Mouse (Mus musculus): ENCODE measurements at regions not wholly inside any gene's neighbourhood (a gene's known extent, or its start where the extent isn't known, plus 50 kb on each side); places are given as distances from the start of the nearest gene placed in this dataset.
A peak's percentile ranks its signal among the peaks of the same experiment; 100 is the strongest.

DNA sequence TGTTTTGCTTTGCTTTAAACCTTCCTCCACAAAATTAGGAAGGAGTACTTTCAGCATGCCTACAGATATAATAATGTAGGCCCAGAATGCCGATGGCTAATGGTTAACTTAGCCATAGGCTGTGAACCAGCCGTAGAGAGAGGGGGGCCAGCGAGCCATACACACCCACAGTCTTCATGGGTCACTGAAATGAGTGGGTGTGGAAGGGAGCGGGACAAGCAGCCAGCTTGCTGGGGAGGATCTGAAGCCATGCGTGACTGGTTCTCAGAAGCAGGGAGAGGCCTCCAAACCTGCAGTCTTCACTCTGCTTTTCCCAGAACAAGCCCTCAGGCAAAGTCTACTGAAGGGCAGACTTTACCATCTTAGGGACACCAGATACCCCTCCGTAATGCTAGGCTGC, 50.8 kb upstream of the Ptpn13 start:
- no peak for DNase-seq (ENCODE audit: low spot score in 2 of 2)

DNA sequence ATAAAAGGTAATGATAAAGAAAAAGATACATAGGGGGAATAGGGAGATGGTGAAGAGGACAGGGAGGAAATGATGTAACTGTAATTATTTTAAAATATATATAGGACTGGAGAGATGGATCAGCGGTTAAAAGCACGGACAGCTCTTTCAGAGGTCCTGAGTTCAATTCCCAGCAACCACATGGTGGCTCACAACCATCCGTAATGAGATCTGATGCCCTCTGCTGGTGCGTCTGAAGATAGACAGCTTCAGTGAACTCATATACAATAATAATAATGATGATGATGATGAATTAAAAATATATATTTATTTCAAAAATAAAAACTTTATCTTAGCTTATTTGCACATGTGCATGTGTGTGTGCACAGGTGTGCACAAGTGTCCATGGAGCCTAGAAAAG, 51.9 kb upstream of the Ptpn13 start:
- no peak for DNase-seq (ENCODE audit: low spot score in 2 of 2)

DNA sequence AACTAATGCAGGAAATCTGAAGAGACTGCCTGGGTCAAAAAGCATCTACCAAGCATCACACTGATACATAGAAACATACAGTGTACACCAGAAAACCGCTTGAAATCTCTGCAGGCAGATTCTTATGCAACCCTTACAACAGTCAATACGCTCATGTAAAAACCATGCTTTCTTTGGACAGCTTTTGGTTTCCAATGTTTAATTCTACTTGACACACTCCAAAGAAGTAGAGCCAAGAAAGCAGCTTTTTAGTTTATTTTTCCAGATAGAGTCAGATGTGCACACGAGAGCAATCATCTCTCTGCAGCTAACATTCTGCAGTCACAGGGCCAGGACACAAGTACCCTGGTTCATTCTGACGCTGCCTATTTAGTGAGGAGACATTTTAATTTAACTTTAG, 54.5 kb upstream of the Ptpn13 start:
- DNase-seq (ENCODE audit: low spot score in 2 of 2) = no peak

DNA sequence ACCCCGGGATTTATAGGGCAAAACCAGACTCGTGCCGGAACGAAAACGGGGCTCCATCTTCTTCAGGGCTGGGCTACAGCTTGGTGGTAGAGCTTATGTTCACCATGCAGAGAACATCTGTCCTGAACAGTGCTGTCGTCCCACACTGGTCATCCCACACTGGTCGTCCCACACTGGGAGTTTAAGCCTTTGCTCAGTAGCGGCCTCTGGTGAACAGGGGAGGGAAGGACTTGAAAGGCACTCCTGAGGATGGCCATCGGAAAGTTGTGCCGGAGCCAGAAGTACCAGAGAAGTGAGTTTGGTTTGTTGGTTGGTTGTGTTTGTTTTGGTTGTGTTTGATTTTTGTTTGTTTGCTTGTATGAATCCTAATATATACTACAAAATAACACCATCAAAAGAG, 56.0 kb upstream of the Ptpn13 start:
- no peak for DNase-seq (ENCODE audit: low spot score in 2 of 2)

DNA sequence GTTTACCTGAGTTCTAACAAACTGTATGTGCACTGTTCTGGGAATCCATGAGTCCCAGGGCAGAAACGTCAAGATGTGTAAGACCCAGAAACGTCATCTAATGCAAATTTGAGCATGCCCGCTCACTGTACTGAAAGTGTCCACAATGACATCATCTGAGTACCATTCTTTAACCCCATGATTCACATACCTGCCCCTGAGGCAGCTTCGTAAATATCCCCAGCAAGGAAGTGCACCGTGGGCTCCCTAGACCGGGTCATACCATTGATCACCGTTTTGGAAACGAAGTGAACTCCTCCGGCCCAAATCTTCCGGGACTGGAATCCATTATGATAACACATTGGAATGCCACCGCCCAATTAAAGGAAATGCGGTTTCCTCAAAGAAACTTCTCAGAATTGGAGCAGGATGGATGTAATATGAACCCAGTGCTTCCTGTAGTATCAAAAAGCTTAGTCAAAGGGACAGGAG, 57.8 kb upstream of the Ptpn13 start:
- no peak for DNase-seq (ENCODE audit: low spot score in 2 of 2)

DNA sequence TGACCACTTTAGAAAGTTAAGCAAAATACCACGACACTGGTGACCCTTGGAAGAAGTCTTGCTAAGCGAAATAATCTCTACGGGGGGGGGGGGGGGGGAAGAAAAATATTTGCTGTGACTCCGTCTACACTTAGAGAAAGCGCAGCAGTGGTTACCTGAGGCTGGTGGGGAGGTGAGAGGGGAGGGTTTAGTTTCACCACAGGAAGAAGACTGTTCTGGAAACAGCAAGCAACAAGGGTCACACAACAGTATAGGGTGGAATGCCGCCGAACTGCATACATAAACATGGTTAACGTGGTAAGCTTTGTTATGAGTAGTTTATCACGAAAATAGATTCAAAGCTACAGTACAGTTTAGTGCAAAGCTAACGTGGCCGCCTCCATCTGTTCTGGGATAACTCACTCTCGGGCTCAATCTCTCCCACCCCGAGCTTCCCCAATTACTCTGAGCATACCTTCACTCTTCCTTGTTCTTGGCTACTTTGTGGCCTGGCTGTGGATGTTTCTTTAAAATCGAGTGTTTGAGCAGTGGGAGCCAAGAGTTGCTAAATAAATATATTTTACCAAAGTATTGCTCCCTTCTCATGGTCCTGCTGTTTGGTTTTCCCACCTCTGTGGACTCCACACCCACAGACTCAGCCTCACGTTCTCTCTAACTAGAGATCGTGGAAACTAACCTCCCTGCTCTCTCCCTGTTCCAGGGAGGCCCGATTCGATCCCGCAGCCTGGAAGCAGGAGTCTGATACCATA, 59.1 kb upstream of the Ptpn13 start:
- DNase-seq (ENCODE audit: low spot score in 2 of 2) = no peak

DNA sequence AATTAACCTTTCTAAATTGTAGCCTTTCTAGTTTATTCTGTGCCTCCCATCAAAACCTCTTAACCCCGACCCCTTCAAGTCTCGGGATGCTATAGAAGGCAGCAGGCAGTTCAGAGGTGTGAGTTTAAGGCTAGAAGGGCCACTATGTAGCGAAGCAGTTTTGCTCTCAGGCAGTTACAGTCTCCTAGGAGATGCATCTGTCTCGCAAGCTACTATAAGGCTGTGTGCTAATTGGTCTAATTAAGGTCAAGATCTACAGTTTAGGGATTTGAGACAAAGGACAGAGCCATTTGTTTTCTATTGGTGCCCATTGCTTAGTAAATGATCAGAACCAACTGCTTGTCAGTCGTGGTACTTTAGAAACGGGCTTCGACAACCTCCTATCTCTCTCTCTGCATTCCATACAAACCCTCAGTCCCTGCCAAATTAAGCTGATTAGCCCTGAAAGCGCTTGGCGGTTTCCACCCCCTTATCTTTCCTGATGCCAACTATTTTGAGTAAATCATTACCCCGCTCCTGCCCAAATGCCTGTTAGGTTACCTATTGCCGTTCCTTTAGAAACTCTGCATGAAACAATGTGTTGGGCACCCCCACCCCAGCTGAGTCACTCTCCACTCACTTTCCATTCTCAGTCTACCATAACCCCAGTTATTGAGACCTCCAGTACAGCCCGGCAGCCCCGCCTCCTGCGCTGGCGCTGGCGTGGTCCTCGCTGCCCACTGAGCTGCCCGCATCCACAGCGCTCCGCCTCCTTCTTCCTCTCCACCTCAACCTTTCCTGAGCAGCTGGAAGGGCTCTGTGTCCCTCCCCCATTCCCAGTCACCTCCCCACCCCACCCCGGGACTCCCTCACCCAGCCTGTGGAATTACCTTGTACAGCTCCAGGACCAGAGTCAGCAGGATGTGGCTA, 59.9 kb upstream of the Ptpn13 start:
- no peak for DNase-seq (ENCODE audit: low spot score in 2 of 2)

DNA sequence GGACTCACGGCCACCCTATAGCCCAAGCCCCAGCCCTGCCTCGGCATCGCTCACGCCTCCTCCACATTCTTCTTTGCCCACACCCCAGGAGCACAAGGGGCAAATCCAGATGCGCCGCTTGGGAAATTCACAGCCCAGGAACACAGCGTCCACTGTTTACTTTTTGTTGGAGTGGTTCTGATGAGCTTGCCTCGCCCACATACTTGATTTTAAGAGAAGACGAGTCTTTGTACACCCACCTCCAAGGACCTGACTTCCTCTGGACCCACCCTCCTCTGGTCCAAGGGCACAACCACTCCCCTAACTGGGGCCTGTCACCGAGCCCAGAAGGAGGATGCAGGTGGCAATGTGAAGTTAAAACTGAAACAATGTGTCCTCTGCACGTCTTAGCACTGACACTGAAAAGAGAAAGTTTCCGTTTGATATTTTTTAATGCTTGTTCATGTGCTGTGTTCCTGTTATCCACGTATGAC, 64.2 kb upstream of the Ptpn13 start:
- no peak for DNase-seq (ENCODE audit: low spot score in 2 of 2)

DNA sequence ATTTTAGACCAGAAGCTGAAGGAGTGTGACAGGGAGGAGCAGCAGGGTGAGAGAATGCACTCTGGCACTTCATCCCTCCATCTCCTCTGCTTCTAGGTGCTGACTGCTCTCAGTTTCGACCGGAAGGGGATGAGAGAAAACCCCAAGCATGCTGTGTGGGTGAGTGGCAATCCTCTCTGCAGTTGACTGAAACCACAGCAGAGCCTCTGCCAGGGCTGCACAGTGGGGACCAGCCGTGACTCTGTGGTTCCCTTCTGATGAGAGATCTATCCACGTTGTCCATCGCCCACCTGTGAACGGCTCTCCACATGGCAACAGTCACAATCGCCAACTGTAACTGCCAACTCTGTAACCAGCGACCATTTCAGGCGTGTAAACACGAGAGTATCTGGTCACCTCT, 64.6 kb upstream of the Ptpn13 start:
- no peak for DNase-seq (ENCODE audit: low spot score in 2 of 2)

DNA sequence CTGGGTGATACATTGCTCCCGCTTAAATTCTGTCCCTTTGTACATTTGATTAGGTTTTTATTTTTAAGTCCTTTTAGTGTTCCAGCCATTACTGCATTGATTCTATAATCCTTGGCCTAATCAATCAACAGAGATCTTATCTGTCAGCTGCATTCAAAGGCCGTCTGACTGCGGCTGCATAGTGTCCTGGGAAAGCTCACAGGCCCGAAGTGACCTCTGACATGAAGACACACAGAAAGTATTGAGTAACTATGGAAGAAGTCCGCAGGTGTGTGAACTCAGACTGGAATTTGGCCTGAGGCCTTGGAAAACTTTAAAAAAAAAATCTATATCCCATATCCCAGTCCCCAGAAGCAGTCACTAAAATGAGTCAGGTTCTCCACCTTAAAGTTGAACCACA, 67.4 kb upstream of the Ptpn13 start:
- DNase-seq (ENCODE audit: low spot score in 2 of 2) = no peak

DNA sequence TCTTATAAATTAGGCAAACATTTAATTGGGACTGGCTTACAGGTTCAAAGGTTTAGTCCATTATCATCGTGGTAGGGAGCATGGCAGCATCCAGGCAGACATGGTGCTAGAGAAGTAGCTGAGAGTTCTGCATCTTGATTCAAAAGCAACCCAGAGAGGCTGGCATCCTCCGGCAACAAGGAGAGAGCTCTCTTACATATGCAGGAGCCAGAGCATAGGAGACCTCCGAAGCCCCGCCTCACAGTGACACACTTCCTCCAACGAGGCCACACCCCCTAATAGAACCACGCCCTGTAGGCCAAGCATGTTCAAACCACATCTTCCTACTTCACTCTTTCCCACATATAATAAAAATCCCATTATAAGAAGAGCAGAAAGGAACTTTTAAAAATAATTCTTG, 68.5 kb upstream of the Ptpn13 start:
- DNase-seq (ENCODE audit: low spot score in 2 of 2) = no peak

DNA sequence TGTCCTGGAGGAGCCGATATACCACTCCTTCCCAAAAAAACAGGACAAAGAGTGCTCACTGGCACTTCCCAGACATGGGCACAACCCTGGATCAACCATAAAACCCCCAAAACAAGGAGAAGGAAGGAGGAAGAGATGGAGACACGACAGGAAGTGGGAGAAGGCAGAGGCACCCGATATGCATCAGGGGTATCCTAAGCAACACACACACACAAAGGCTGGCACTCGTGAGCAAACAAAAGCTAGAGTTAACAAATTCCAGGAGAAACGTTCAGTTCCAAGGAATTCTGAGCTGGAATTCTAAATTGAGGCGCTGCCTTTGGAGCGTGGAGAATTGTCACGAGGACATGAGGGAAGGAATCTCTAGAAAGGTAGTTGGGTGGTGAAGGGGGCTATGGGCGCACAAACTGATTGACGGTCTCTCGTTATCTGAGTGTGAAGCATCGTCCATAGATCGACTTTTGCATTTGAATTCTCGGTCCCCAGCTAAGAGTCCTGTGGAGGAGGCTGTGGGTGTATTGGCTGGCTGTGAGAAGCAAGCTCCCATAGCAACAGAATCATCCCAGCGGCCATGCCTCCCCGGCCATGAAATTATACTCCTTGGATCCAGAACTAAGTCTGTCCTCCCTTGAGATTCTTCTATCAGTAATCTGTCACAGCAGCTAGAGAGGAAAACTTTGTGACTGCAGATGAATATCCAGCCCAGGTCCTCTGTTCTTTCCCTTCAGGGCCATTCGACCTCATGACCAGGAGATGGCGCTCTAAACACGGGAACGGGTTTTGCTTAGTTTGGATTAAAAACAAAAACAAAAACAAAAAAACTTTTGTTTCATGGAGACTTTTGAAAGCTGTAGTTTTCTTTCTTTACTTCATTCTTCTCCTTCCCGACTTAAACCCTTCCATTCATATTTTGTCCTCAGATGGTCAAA, 69.4 kb upstream of the Ptpn13 start:
- peak in 1 of 2 experiments; percentile 31 for DNase-seq (ENCODE audit: low spot score in 2 of 2)

DNA sequence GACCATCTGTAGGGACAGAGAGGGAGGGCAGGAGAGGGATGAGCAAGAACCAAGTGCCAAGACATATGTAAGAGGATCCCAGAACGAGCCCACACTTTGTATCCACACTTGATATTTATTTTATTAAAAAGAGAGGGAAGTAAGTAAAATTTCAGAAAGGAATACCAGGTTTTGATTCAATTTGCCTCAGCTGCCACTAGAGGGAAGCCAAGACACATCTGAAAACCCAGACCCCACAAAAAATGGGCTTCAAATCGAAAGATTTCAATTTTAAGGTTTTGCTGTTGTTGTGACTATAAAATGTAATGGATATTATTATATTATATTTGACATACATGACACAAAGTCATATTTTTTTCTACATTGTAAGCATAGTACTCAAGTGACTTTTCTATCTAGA, 81.1 kb upstream of the Ptpn13 start:
- DNase-seq (ENCODE audit: low spot score in 2 of 2) = no peak

DNA sequence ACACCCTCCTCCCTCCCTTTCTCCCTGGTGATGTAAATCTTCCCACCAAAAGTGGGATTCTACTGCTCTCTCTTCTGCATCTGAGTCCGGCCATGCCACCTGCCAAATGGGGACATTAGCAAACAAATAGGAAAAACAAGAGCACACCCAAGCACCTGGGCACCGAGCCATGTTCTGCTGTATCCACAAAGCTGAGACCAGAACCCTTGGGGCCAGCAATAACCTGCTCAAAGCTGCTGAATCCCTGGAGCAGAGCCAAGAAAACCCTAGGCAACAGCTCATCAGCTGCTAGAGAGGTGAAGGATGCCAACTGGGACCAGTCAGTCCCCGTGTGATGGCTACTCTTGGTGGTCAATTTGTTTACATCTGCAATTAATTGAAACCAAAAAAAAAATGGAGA, 83.5 kb upstream of the Ptpn13 start:
- DNase-seq (ENCODE audit: low spot score in 2 of 2) = no peak

DNA sequence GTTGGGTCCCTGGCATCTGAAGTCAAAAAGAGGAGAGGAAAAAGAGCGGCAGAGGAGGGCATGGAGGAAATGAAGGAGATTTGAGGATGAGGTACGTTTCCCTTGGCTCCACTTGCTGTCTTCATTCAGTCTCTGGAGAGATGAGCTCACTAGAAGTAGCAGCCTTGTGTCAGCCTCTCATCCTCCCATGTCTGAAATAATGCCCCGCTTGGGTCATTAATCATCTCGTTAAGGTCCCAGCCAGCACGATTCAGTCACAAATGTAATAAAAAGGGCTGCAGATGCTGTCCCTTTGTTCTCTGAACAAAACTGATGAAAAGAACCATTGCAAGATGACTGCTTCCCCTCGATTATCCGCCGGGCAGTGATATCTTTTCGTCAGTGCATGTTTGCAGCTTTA, 84.4 kb upstream of the Ptpn13 start:
- DNase-seq (ENCODE audit: low spot score in 2 of 2) = no peak

DNA sequence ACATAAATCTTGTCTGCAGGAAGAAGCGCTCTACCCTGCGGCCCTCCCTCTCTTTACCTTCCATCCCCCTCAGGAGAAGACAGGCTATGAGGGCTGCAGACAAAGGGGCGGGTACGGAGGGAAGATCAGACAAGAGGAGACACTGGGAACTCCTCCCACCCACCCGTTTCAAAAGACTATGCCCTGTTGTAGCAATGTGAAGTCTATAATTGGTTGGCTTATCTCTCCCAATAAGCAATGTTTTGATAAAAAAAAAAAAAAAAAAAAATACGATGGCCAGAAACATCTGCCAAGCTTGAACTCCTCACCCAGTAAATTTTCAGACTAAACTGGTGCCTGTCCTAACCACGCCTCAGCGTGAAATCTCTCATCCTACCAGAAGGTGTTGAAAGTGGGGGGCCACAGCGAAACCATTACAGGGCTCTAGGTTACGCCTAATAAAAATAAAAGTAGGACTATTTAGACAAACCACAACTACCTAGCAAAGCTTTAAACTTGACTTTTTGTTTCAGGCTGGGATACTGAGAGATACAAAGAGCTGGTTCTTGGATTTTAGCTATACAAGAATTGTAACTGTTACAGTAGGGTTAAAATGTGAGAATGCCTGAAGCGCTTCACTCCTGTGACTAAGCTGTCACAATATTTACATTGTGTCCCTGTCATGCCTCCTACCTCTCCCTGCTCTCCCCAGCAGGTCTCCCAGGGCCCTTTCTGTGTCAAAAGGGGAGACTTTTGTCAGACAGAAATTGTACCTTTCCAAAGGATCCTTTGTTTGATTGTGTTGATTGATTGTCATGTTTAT, 88.1 kb upstream of the Ptpn13 start:
- no peak for DNase-seq (ENCODE audit: low spot score in 2 of 2)

DNA sequence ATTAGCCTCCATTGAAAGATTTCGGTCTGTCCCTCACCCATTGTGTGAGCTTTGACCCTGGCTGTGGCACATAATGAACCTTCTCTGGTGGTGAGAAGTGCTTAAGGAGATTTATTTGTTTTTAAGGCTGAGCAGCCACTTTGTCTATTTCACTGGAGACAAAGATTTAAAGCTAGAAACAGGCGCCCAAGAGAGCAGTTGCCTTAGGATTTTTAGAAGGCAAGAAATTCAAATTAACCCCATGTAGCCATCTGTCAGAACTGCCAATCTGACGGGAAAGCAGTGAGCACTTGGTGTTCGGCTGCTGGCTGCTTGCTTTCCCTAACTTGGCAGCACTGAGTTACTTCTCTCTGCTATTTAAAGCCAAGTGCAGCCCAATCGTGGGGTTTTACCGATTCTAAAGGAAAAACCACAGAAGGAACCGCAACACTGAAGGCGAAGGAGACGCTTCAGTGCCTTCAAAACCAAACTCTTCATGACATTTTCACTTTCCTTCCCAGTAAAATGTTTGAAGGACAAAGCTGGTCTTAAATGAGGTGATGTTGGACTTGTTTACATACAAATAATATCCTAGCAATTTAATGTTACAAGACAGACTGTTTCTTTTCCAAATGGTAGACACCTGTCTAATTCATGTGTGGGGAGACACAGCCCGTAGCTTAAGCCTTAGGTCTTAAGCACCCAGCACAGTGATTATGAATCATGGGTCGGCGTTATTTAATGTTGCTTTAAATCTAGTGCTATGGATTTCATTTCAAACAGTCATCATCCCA, 88.9 kb upstream of the Ptpn13 start:
- DNase-seq (ENCODE audit: low spot score in 2 of 2) = no peak

DNA sequence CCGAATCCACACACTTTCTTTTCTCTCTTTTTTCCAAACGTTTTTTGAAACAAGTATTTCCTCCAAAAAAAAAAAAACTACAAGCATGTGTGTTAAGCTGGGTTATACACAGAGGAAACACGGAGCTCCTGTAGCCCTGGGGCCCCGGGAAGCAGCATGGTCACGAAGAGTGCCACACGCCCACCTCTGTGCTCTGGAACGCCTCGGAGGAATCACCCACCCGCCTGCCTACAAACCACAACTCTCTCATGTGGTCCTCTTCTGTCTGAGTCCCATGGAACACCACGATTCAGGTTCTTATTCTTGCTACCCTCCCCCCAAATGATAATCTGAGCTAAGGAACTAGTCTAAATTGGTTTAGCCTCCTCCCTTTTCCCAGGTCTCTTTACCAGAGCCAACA, 98.6 kb upstream of the Ptpn13 start:
- no peak for DNase-seq (ENCODE audit: low spot score in 2 of 2)

DNA sequence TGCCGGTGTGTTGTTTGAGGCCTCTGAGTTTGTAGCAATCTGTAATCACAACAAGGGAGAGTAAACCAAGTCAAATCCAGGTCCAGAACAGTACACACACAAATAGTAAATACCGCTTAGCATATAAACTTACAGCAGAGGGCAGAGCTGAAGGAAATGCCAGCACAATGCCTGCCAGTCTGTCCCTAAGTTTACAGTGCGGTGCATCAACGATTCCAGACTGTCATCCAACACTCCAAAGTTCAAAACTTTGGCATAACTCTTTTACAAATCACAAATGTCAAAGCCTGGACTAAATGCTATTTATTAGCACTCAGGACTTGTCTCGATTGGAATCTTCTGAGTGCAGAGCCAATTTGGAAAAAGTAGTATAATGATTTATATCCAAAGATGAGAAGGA, 104.7 kb upstream of the Ptpn13 start:
- no peak for DNase-seq (ENCODE audit: low spot score in 2 of 2)

DNA sequence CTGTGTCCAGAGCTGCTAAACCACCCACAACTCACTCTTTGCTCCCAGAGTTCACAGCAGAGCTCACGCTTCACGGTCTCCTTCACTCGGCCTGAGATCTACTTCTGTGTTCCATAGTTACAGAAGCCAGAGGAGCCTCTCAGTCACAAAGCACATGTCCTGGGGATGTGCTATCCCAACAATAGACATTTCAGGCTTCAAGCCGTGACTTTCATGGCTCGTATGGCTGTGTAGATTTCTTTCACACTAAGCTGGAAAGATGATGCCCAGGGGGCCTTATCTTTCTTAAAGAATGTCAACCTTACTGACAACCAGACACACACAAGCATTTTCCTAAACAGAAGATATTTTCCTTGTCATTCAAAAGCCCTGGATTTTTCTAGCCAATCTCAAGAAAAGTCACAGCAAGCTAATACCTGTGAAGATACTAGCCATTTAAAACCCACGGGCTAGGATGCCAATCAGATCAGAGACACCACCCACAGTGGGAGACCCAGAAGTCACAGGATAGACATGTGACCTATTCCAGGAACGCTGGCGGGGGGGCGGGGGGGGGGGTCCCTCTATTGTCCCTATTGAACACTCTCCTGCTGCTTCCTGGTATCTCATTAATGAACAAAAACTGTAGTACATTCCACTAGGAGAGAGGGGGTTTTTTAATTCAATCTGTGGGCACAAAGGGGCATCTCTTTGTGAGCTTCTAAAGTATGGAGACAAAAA, 98.8 kb upstream of the Mapk10 start:
- DNase-seq (ENCODE audit: low spot score in 2 of 2) = no peak
